Mouse (Mus musculus): ENCODE measurements around the gene Cdk9.

Cdk9 gene

GRCm38 (mm10) chr2:32712934-32713817, at the start of gene Cdk9:
Gene Cdk9 (minus strand): TSS chr2:32713076.
- in situ Hi-C loops (cut with MboI; ENCODE audit: low sequenced_read_pairs) = loop anchor here (5.0 kb wide), 1 partner anchor 34 kb away; no protein-coding TSS in a partner anchor

- in situ Hi-C loops (cut with MboI; ENCODE audit: low sequenced_read_pairs) = no loop called here
These were observed 49.0 kb upstream of the Cdk9 start for GRCm38 (mm10) chr2:32761859-32762258.

- in situ Hi-C loops (cut with MboI; ENCODE audit: low sequenced_read_pairs) = no loop called here
These were observed 48.5 kb upstream of the Cdk9 start for GRCm38 (mm10) chr2:32761361-32761760.

- in situ Hi-C loops (cut with MboI; ENCODE audit: low sequenced_read_pairs) = no loop called here
These were observed 46.1 kb upstream of the Cdk9 start for GRCm38 (mm10) chr2:32759001-32759400.

- in situ Hi-C loops (cut with MboI; ENCODE audit: low sequenced_read_pairs) = no loop called here
These were observed 45.6 kb upstream of the Cdk9 start for GRCm38 (mm10) chr2:32758503-32758902.

GRCm38 (mm10) chr2:32757056-32757845, 44.4 kb upstream of the Cdk9 start, which contains the start of gene Tor2a:
Gene Tor2a (plus strand): TSS chr2:32757234.
- in situ Hi-C loops (cut with MboI; ENCODE audit: low sequenced_read_pairs) = no loop called here

GRCm38 (mm10) chr2:32756674-32757055, 43.8 kb upstream of the Cdk9 start:
- in situ Hi-C loops (cut with MboI; ENCODE audit: low sequenced_read_pairs) = no loop called here

- in situ Hi-C loops (cut with MboI; ENCODE audit: low sequenced_read_pairs) = no loop called here
These were observed 39.3 kb upstream of the Cdk9 start for GRCm38 (mm10) chr2:32752181-32752580.

GRCm38 (mm10) chr2:32751665-32752033, 38.8 kb upstream of the Cdk9 start:
- in situ Hi-C loops (cut with MboI; ENCODE audit: low sequenced_read_pairs) = no loop called here

- in situ Hi-C loops (cut with MboI; ENCODE audit: low sequenced_read_pairs) = no loop called here
These were observed 38.2 kb upstream of the Cdk9 start for GRCm38 (mm10) chr2:32750887-32751664.

- in situ Hi-C loops (cut with MboI; ENCODE audit: low sequenced_read_pairs) = no loop called here
These were observed 37.3 kb upstream of the Cdk9 start for GRCm38 (mm10) chr2:32750199-32750598.

- in situ Hi-C loops (cut with MboI; ENCODE audit: low sequenced_read_pairs) = loop anchor here (5.0 kb wide), 1 partner anchor 37 kb away; the partner anchor contains the start of gene Cdk9
These were observed 36.2 kb upstream of the Cdk9 start for GRCm38 (mm10) chr2:32749082-32749481.

GRCm38 (mm10) chr2:32744272-32744982, 31.6 kb upstream of the Cdk9 start:
- in situ Hi-C loops (cut with MboI; ENCODE audit: low sequenced_read_pairs) = no loop called here

- in situ Hi-C loops (cut with MboI; ENCODE audit: low sequenced_read_pairs) = no loop called here
These were observed 29.3 kb upstream of the Cdk9 start for GRCm38 (mm10) chr2:32742173-32742531.

GRCm38 (mm10) chr2:32741273-32742172, 28.6 kb upstream of the Cdk9 start:
- in situ Hi-C loops (cut with MboI; ENCODE audit: low sequenced_read_pairs) = no loop called here

- in situ Hi-C loops (cut with MboI; ENCODE audit: low sequenced_read_pairs) = no loop called here
These were observed 28.0 kb upstream of the Cdk9 start, which contains the start of gene 6330409D20Rik for GRCm38 (mm10) chr2:32740916-32741272. Gene 6330409D20Rik (minus strand): TSS chr2:32741016.

GRCm38 (mm10) chr2:32739311-32739710, 26.4 kb upstream of the Cdk9 start:
- in situ Hi-C loops (cut with MboI; ENCODE audit: low sequenced_read_pairs) = no loop called here

GRCm38 (mm10) chr2:32737008-32737407, 24.1 kb upstream of the Cdk9 start:
- in situ Hi-C loops (cut with MboI; ENCODE audit: low sequenced_read_pairs) = no loop called here

GRCm38 (mm10) chr2:32736306-32736829, 23.5 kb upstream of the Cdk9 start:
- in situ Hi-C loops (cut with MboI; ENCODE audit: low sequenced_read_pairs) = no loop called here
